Mouse (Mus musculus): ENCODE measurements around the gene Mrtfa.

Gene Mrtfa

GRCm38 (mm10) chr15:81102274-81102879 is 88.2 kb downstream of the Mrtfa start:
- no peak for DNase-seq (ENCODE audit: extremely low read depth, low read depth)

GRCm38 (mm10) chr15:81101316-81101715 is 89.2 kb downstream of the Mrtfa start:
- DNase-seq (ENCODE audit: extremely low read depth, low read depth), result no peak

- no peak for DNase-seq (ENCODE audit: extremely low read depth, low read depth)
Measured at GRCm38 (mm10) chr15:81099269-81099668, 91.3 kb downstream of the Mrtfa start.

GRCm38 (mm10) chr15:81098689-81099088 is 91.9 kb downstream of the Mrtfa start:
- DNase-seq (ENCODE audit: extremely low read depth, low read depth), result no peak

- no peak for DNase-seq (ENCODE audit: extremely low read depth, low read depth)
Measured at GRCm38 (mm10) chr15:81097896-81098295, 92.7 kb downstream of the Mrtfa start.

- DNase-seq (ENCODE audit: extremely low read depth, low read depth), result no peak
Measured at GRCm38 (mm10) chr15:81097456-81097855, 93.1 kb downstream of the Mrtfa start.

GRCm38 (mm10) chr15:81096329-81097055 is 94.1 kb downstream of the Mrtfa start:
- no peak for DNase-seq (ENCODE audit: extremely low read depth, low read depth)

- no peak for DNase-seq (ENCODE audit: extremely low read depth, low read depth)
Measured at GRCm38 (mm10) chr15:81093032-81093431, 97.5 kb downstream of the Mrtfa start.

- DNase-seq (ENCODE audit: extremely low read depth, low read depth), result no peak
Measured at GRCm38 (mm10) chr15:81091718-81092117, 98.8 kb downstream of the Mrtfa start.

- no peak for DNase-seq (ENCODE audit: extremely low read depth, low read depth)
Measured at GRCm38 (mm10) chr15:81087529-81087928, 103.0 kb downstream of the Mrtfa start.

GRCm38 (mm10) chr15:81086644-81087480 is 103.7 kb downstream of the Mrtfa start:
- DNase-seq (ENCODE audit: extremely low read depth, low read depth), result no peak

- no peak for DNase-seq (ENCODE audit: extremely low read depth, low read depth)
Measured at GRCm38 (mm10) chr15:81083826-81084225, 106.7 kb downstream of the Mrtfa start.

- DNase-seq (ENCODE audit: extremely low read depth, low read depth), result no peak
Measured at GRCm38 (mm10) chr15:81083281-81083680, 107.3 kb downstream of the Mrtfa start.

- DNase-seq (ENCODE audit: extremely low read depth, low read depth), result no peak
Measured at GRCm38 (mm10) chr15:81081216-81081615, 109.3 kb downstream of the Mrtfa start.

GRCm38 (mm10) chr15:81080405-81080804 is 110.2 kb downstream of the Mrtfa start:
- no peak for DNase-seq (ENCODE audit: extremely low read depth, low read depth)

GRCm38 (mm10) chr15:81079255-81079654 is 111.3 kb downstream of the Mrtfa start:
- DNase-seq (ENCODE audit: extremely low read depth, low read depth), result no peak

- no peak for DNase-seq (ENCODE audit: extremely low read depth, low read depth)
Measured at GRCm38 (mm10) chr15:81077551-81077950, 113.0 kb downstream of the Mrtfa start.

- DNase-seq (ENCODE audit: extremely low read depth, low read depth), result peak; percentile 77
Measured at GRCm38 (mm10) chr15:81074543-81074942, 116.0 kb downstream of the Mrtfa start.

GRCm38 (mm10) chr15:81073751-81074150 is 116.8 kb downstream of the Mrtfa start:
- DNase-seq (ENCODE audit: extremely low read depth, low read depth), result no peak

- peak; percentile 3 for DNase-seq (ENCODE audit: extremely low read depth, low read depth)
Measured at GRCm38 (mm10) chr15:81072748-81073147, 117.8 kb downstream of the Mrtfa start.

GRCm38 (mm10) chr15:81070470-81070869 is 120.1 kb downstream of the Mrtfa start:
- no peak for DNase-seq (ENCODE audit: extremely low read depth, low read depth)
